Mouse (Mus musculus) ES-Bruce4 (cell line): ENCODE results near the gene Arntl2. TPM values are rescaled to one million over a fixed set of nuclear protein-coding genes. Genes with fewer than 3 reads are reported as not detected.

Experiments
- H3K27ac ChIP-seq: 2 replicates; pipeline ENCODE4 v1.5.1; 2012; ENCODE audit warnings: low read length, inconsistent platforms; ENCODE audit not compliant: insufficient read depth
- H3K27me3 ChIP-seq: 2 replicates; pipeline ENCODE4 v1.6.1; 2012; ENCODE audit warnings: mild to moderate bottlenecking, low read length, inconsistent platforms; ENCODE audit not compliant: control insufficient read depth, poor library complexity, insufficient read depth, severe bottlenecking
- H3K36me3 ChIP-seq: 2 replicates; pipeline ENCODE4 v1.6.1; 2012; ENCODE audit warnings: inconsistent platforms, mild to moderate bottlenecking, low read length, moderate library complexity; ENCODE audit not compliant: control insufficient read depth, poor library complexity, insufficient read depth, severe bottlenecking
- H3K4me1 ChIP-seq: one replicate; pipeline ENCODE4 v1.8.1; 2011; ENCODE audit warnings: low read length; ENCODE audit not compliant: control insufficient read depth, insufficient read depth
- H3K4me3 ChIP-seq: 2 replicates; pipeline ENCODE4 v1.5.1; 2011; ENCODE audit warnings: low read depth, mild to moderate bottlenecking, low read length
- H3K9ac ChIP-seq: 2 replicates; pipeline ENCODE4 v1.6.1; 2012; ENCODE audit warnings: low read depth, mild to moderate bottlenecking, inconsistent platforms; ENCODE audit not compliant: poor library complexity, severe bottlenecking
- H3K9me3 ChIP-seq: replicated peaks from 2 replicates; pipeline ENCODE4 v1.6.1; 2012; ENCODE audit warnings: mild to moderate bottlenecking, low read length, inconsistent platforms; ENCODE audit not compliant: control insufficient read depth, poor library complexity, insufficient read depth, severe bottlenecking
- CTCF ChIP-seq: IDR thresholded peaks from one replicate; pipeline ENCODE4 v1.8.1; 2011; ENCODE audit warnings: low read depth, low read length
- EP300 ChIP-seq: IDR thresholded peaks from 2 replicates; pipeline ENCODE4 v1.6.1; 2011; ENCODE audit warnings: low read depth, low read length; ENCODE audit not compliant: insufficient read depth
- POLR2A ChIP-seq: IDR thresholded peaks from one replicate; pipeline ENCODE4 v1.8.1; 2011; ENCODE audit warnings: low read length; ENCODE audit not compliant: insufficient read depth
- polyA plus RNA-seq: library from polyadenylated mRNA; stranded (reverse); fragments of >200 nt; gene quantifications from 2 replicates; pipeline ENCODE4 v1.2.4, GENCODE M21; 2011; ENCODE audit warnings: low read depth; ENCODE audit not compliant: missing spikeins, insufficient read depth, insufficient read length

Arntl2 gene
- polyA plus RNA-seq, 1 experiment = 18.6 TPM

- Histone ChIP-seq H3K4me1 (no peaks in the 10 kb centered on the region), H3K4me3 (no peak overlapping the region)
- TF ChIP-seq EP300 (no peak), CTCF (peak; percentile 94), POLR2A (no peak)
These were observed 29.1 kb downstream of the Arntl2 start for GRCm38 (mm10) chr6:146824727-146825486.

DNA sequence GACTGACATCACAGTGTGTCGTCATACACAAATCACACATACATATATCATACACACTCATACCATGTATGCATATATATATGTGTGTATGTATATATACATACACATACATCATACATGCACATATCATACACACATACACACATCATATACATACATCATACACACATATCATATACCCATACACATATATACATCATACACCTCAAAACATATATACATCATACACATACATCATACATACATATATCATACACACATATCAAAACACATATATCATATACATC is 29.6 kb downstream of the Arntl2 start:
- no peaks in the 10 kb centered on the region for H3K9me3 ChIP-seq
- no peak overlapping the region for H3K27ac ChIP-seq
- no peak overlapping the region for H3K9ac ChIP-seq
- TF ChIP-seq POLR2A (no peak), CTCF (no peak), EP300 (no peak)
- no peaks in the 10 kb centered on the region for H3K36me3 ChIP-seq
- H3K4me3 ChIP-seq = no peak overlapping the region
- no peaks in the 10 kb centered on the region for H3K4me1 ChIP-seq
- H3K27me3 ChIP-seq = no peaks in the 10 kb centered on the region

More at GRCm38 (mm10) chr6:146824727-146825486, 29.1 kb downstream of the Arntl2 start:
- no peak overlapping the region for H3K27ac ChIP-seq
- H3K27me3 ChIP-seq = no peaks in the 10 kb centered on the region
- no peak overlapping the region for H3K9ac ChIP-seq
- no peaks in the 10 kb centered on the region for H3K9me3 ChIP-seq
- no peaks in the 10 kb centered on the region for H3K36me3 ChIP-seq

GRCm38 (mm10) chr6:146831320-146831719 is 35.5 kb downstream of the Arntl2 start:
- TF ChIP-seq CTCF = no peak
- no peak for TF ChIP-seq EP300
- no peak for TF ChIP-seq POLR2A
- no peaks in the 10 kb centered on the region for H3K9me3 ChIP-seq
- H3K36me3 ChIP-seq = no peaks in the 10 kb centered on the region
- no peak overlapping the region for H3K9ac ChIP-seq
- no peaks in the 10 kb centered on the region for H3K27me3 ChIP-seq
- H3K27ac ChIP-seq = no peak overlapping the region
- H3K4me1 ChIP-seq = no peaks in the 10 kb centered on the region
- no peak overlapping the region for H3K4me3 ChIP-seq

DNA sequence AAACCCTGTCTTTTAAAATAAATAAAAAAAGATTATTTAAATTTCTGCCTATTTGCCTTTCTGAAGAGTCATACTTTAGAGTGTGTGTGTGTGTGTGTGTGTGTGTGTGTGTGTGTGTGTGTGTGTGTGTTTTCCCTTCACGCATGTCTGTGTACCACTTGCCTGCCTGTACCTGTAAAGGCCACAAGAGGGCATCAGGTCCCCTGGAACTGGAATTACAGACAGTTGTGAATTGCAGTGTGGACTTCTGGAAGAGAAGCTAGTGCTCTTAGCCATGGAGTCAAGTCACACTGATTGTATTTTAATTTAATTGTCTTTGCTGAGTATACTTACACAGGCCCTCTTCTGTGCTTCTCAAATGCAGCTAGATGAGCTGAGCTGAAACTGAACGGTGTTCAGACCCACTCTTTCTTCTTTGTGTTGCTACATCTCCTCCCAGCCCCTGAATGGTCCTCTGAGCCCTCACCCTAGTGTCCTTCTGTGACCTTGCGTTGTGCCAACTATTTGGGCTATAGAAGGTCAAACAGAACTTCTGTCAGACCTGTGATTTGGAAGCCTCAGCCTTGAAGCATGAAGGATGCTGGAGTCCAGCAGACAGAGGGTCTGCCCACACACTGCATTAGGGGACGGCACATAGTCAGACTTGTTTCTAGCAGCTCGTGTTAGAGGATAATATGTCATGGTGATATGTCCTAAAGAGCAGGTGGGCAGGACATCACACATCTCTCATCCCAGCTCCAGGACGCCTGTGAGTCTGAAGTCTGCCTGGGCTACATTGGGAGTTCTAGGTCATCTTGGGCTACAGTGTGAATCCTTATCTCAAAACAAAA is 37.8 kb downstream of the Arntl2 start:
- no peaks in the 10 kb centered on the region for H3K36me3 ChIP-seq
- no peak for TF ChIP-seq POLR2A
- peak; percentile 65 for TF ChIP-seq CTCF
- TF ChIP-seq EP300 = no peak

DNA sequence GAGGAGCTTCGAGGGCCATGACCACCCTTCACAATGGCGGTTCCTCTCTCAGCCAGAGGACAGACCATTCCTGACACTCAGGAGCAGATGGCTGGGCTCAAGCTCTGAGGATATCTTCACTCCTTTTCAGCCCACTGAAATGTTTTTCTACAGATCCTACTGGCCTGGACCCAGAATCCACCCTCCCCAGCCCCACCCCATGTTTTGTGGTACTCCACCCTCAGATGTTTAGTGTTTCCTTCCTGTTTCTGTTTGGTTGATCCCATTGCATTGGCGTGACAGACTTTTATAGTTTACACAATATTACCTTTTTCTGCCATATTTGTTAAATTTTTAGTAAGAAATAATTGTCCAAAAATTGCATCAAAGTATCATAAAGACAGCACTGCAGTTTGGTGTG is 38.5 kb downstream of the Arntl2 start:
- H3K27me3 ChIP-seq = no peaks in the 10 kb centered on the region
- H3K4me3 ChIP-seq = no peak overlapping the region
- H3K36me3 ChIP-seq = no peaks in the 10 kb centered on the region
- no peaks in the 10 kb centered on the region for H3K4me1 ChIP-seq
- no peak for TF ChIP-seq POLR2A
- TF ChIP-seq EP300 = no peak
- no peak for TF ChIP-seq CTCF
- no peak overlapping the region for H3K27ac ChIP-seq
- H3K9ac ChIP-seq = no peak overlapping the region
- H3K9me3 ChIP-seq = no peaks in the 10 kb centered on the region

More for the DNA sequence above, 37.8 kb downstream of the Arntl2 start:
- Histone ChIP-seq H3K9ac (no peak overlapping the region), H3K4me3 (no peak overlapping the region), H3K27me3 (no peaks in the 10 kb centered on the region), H3K9me3 (no peaks in the 10 kb centered on the region), H3K4me1 (no peaks in the 10 kb centered on the region), H3K27ac (no peak overlapping the region)

DNA sequence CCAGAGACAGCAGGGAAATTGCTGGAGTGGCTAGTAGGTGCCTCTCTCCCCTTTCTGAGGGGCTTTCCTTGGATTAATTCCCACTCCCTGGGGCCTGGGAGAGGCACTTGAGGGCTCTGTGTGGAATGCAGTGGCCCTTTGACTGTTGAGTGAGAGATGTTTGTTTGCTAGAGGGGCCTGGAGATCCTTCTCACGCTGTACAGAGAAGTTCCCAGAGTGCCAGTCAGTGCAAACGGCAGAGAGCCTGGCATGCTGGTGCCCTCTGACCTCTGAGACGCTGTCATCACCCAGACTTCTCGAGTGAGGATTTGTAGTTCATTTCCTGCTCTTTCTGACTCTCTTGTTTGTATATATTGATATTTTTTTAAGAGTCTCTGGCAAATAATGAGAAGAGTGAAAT is 39.9 kb downstream of the Arntl2 start:
- H3K36me3 ChIP-seq = no peaks in the 10 kb centered on the region
- no peak overlapping the region for H3K4me3 ChIP-seq
- no peaks in the 10 kb centered on the region for H3K27me3 ChIP-seq
- no peak overlapping the region for H3K27ac ChIP-seq
- TF ChIP-seq CTCF (no peak), EP300 (no peak), POLR2A (no peak)
- no peak overlapping the region for H3K9ac ChIP-seq
- H3K9me3 ChIP-seq = no peaks in the 10 kb centered on the region
- no peaks in the 10 kb centered on the region for H3K4me1 ChIP-seq
